Mouse (Mus musculus): ENCODE results near the gene Kcnk16.

DNA sequence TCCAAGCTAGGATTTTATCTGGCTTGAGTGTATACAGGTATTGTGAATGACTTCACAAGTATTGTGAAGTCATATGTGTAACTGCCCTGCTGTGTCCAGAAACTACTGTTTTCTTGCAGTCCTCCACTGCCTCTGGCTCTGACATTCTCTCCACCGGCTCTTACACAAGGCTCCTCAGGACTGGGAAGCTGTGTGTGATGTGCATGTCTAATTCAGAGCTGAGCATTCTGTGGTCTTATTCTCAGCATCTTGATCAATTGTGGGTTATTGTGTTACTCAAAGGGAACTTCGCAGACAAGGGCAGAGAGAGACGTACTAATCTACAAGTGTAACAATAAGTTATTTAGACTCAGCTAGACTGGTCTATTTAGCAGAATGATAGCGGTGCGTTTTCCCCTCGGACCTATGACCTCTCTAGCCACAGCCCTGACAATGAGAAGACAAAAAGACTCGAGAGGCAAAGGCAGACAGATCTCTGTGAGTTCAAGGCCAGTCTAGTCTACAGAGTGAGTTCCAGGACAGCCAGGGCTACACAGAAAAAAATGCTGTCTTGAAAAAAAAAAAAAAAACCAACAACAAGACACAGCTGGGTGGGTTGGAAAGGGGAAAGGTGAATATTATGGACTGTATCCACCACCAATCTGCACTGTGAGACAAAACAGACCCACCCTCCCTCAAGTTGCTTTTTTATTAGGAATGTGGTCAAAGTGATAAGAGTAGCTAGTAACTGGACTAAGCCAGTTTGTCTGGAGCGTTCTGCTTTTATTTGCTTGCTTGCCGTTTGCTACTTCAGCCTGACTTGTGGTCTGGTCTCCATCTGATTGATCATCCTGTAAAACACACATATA lies 57.0 kb downstream of the Kcnk16 start:
- TF ChIP-seq GATA1 (IDR thresholded peaks at IDR 0.05; ENCODE audit: low read length) (no peak), TAL1 (IDR thresholded peaks at IDR 0.05; ENCODE audit: low read length) (no peak)
